Mouse (Mus musculus): ENCODE results near the gene Ell.
A peak's percentile ranks its signal among the peaks of the same experiment; 100 is the strongest.

The Ell gene

DNA sequence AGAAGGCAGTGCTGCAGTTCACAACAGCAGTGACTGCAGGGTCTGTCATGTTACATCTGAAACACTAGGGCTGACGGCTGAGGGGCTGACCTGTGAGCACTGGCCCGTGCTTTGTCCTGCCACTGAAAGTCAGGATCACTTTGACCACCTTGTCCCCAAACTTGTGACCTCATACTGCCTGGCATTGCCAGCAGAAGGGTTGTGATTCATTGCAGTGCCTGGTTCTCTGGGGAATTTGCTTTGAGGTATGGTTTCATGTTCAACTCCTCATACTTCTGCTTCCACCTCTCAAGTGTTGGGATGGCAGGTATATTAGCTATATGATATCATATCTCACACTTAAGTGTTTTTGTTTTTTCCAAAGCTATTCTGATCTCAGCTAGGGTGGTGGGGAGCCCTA is 3.6 kb upstream of the Ell start:
- no peak for DNase-seq (ENCODE audit: low spot score in 2 of 2)

- peak; percentile 52 to 53 for DNase-seq (ENCODE audit: low spot score in 2 of 2)
These were observed 1.2 kb upstream of the Ell start for GRCm38 (mm10) chr8:70538024-70538579.

DNA sequence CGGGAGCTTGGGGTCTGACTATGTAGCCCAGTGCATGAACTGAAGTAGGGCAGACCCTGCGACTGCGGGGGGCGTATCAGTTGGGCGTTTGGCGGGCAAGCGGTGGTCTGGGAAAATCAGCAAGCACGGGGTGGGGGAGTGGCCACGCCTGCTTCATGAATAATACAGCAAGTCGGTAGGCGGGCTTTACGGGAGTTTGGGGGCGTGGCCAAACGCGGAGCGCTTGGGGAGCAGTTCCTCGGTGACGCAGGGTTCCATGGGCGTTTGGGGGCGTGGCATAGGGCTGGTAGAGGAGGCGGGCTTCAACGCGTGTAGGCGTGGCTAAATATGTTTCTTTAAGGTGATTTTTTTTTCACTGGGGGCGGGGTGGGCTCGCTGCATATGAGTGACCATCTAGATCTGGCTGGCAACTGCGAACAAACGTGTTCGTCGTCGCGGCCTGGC is 602 bp upstream of the Ell start:
- peak; percentile 99 for DNase-seq (ENCODE audit: low spot score in 2 of 2)

DNA sequence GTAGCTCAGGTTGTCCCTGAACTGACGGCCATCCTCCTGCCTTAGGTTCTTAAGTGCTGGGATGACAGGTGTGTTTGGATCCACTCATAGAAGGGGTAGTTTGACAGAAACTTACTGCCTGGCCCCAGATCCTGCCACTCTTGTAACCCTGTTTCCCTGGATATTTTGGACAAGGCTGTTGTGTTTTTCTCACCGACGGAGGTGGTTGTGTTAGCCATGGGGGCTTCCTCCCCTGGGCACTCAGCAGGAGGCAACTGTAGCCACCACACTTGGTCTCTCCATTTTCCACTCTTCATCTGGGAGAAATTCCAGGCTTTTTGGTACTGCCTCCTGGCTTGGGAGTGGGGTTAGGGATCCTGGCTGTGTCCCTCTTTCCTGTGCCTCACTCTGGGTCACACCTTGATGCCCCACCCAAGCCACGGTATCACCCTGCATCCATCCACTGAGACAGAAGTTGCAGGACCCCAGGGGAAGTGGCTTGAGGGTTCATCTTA is 803 bp downstream of the Ell start:
- DNase-seq (ENCODE audit: low spot score in 2 of 2) = no peak

DNA sequence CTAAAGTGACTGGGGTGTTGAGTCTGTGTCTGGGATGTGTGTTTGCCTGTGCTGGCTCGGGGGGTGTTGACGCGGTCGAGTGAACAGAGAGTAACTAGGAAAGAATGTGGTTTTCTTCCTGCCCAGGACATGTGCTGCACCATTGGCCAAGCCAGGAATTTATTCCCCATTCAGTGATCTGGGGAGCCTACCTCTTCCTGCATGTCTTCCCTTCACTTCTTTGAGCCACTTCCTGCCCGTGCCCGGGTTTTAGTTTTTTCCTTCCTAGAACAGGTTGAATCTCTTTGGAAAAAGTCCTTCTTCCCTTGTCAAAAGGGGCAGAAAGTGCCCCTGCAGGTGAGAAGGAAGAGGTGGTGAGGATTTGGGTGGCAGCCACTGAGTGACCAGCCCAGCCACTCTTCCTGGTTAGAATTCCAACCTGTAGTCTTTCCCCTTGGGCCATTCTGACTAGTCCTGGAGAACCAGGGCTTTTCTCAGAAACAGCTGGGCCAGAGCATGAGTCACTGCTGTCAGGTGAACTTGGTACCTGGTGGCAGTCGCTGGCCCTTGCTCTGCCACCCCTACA is 1.3 kb downstream of the Ell start:
- no peak for DNase-seq (ENCODE audit: low spot score in 2 of 2)

DNA sequence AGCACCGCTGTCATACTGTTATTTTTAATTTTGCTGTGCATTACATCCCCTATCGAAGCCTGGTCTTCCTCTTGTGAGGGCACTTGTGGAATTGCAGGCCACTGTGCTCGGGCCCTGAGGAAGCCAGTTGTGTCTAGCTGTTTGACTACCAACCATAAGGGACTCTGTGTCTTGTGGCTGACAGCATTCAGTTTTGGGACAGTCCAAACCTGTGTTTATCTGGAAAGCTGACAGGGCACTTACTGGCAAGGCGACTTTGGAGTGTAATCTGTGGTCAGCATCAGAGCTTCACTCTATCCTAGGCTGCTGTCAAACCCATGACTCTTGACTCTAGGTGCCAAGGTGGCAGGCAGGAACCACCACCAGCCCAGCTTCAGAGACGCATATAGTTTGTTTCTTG is 1.8 kb downstream of the Ell start:
- DNase-seq (ENCODE audit: low spot score in 2 of 2) = no peak

GRCm38 (mm10) chr8:70544200-70544687 is 5.0 kb downstream of the Ell start:
- DNase-seq (ENCODE audit: low spot score in 2 of 2) = peak in 1 of 2 experiments; percentile 40

GRCm38 (mm10) chr8:70546412-70546811 is 7.2 kb downstream of the Ell start:
- DNase-seq (ENCODE audit: low spot score in 2 of 2) = no peak

GRCm38 (mm10) chr8:70547762-70548161 is 8.5 kb downstream of the Ell start:
- no peak for DNase-seq (ENCODE audit: low spot score in 2 of 2)

GRCm38 (mm10) chr8:70549412-70550184 is 10.3 kb downstream of the Ell start:
- DNase-seq (ENCODE audit: low spot score in 2 of 2) = peak; percentile 43 to 59

- DNase-seq (ENCODE audit: low spot score in 2 of 2) = no peak
These were observed 12.4 kb downstream of the Ell start for GRCm38 (mm10) chr8:70551558-70552161.

GRCm38 (mm10) chr8:70552836-70553235 is 13.6 kb downstream of the Ell start:
- no peak for DNase-seq (ENCODE audit: low spot score in 2 of 2)

DNA sequence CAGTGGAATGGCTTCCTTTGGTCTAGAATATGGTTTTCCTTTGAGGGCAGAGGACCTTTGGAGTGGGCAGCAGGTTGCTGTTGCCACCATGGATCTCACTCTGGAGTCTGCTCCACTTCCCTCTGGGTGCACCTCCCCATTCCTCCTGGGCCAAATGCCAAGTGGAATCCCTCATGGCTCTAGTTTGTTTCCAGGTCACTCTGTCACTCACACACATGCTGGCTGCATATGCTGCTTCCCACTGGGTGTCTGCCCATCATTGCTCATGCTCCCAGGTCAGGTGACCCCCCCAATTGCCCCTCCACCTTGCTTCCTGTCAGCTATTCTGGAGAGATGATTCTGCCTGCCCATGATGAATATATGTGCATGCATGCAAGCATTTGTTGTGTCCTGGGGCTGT is 14.5 kb downstream of the Ell start:
- DNase-seq (ENCODE audit: low spot score in 2 of 2) = no peak

DNA sequence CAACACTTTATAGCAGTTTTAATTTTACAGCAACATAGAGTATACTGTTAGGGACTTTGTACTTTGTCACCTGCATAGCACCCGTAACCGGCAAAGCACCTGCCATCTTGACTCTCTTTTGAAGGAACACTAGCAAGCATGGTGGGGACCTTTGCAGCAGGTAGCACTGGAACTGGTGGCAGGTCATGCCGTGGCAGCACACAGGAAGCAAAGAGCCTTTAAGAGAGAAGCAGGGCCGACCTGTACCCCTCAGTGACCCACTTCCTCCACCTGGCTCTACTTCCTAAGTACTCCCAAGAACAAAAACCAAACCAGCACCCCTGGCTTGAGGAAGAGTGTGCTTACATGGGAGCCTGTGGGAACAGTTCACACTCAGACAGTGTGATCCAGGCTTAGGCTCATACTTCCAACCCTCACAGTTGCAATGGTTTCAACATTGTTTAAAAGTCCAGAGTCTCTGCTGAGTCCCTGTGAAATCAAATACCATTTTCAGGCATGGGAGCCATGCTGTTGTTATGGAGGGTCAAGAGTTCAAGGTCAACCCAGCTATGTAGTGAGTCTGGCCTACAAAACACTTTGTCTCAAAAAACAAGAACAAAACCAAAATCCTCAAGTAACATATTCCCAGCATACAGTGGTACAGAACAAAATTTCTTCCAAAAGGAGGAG is 16.0 kb downstream of the Ell start:
- DNase-seq (ENCODE audit: low spot score in 2 of 2) = no peak

DNA sequence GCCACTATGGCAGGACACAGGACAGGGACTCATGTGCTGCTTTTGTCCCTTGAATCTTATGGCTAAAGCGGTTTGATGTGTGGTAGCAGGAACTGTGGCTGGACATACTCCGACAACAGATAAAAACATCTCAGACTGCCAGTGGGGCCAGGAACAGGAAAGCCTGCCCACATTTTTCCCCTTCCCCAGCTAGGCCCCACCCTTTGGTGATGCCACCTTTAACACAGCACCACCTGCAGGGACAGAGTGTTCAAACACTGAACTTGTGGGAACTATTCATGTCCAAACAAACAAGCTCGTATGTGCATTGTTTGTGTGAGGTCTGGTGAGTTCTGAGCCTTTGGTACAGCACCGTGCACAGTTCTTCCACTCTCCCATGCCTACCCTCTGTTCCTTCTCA is 19.1 kb downstream of the Ell start:
- peak in 1 of 2 experiments; percentile 33 for DNase-seq (ENCODE audit: low spot score in 2 of 2)

GRCm38 (mm10) chr8:70558983-70559382 is 19.7 kb downstream of the Ell start:
- no peak for DNase-seq (ENCODE audit: low spot score in 2 of 2)

DNA sequence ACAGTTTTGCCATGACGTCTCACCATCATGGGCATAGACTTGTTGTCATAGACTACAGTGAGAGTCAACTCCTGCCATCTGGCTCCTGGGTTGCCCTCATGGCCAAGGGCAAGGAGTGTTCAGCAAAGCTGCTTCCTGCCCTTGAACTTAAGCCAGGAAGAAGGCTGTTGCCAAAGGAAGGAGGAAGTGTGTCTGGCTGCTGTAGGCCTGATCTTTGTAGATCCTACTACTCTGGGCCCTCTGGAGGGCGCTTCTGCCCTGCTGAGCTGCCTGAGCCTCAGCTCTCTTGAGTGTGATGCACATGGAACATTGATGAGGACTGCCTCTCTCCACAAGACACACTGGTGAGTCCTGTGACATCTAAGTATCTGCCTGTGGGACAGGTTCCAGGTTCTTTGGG is 20.8 kb downstream of the Ell start:
- DNase-seq (ENCODE audit: low spot score in 2 of 2) = no peak

DNA sequence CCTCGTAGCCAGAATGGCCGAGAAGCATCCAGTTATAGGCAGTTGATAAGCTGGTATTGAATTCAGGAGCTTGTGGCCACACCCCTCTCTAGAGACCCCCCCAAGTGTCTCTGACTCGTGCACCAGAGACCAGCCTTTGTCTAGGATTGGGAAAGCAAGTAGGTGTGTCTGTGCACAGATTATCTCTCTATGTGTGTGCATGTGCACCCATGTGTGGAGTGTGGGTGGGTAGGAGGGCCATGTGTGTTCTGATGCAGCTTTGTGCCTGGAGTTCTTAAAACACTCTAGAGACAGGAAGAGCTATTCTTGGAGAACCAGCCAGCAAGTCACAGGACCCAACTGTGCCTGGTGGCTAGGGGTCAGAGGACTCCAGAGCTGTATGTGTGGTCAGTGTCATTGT is 21.3 kb downstream of the Ell start:
- DNase-seq (ENCODE audit: low spot score in 2 of 2) = no peak

- no peak for DNase-seq (ENCODE audit: low spot score in 2 of 2)
These were observed 22.1 kb downstream of the Ell start for GRCm38 (mm10) chr8:70561357-70561756.

GRCm38 (mm10) chr8:70561809-70562535 is 22.7 kb downstream of the Ell start:
- no peak for DNase-seq (ENCODE audit: low spot score in 2 of 2)

DNA sequence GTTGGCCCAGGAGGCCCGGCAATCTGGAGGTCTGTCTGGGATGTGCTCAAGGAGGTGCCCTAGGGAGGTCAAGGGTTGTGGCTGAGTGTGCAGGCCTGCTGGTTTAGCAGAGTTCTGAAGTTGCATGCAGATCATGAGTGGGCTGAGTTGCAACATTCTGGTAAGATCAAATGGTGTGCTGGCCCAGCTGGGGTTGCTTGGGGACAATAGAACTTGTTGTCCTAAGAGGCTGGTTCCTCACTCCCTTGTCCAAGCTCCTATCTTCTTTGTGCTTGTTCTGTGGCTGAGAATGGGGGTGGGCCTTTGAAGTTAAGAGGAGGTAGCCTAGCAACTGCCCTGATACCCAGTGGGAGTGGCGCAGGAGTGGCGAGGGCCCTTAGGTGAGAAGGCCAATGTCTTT is 23.5 kb downstream of the Ell start:
- DNase-seq (ENCODE audit: low spot score in 2 of 2) = no peak

Measured in natural killer cell, adult 2 months (primary cell).